Mouse (Mus musculus) adipocyte (in vitro differentiated cells): ENCODE data around the gene Zfp143.
"Not testable (repeated sequence)": the region's sequence is repeated elsewhere in the genome, so short reads cannot be mapped to it uniquely, and the experiment has no call there.

ENCODE experiments used
- DNase-seq: peaks from one replicate; pipeline ENCODE4 v3.0.0-alpha.2; 2016; ENCODE audit warnings: low spot score

Gene Zfp143

GRCm38 (mm10) chr7:110096332-110096731, 35.3 kb downstream of the Zfp143 start:
- DNase-seq: no peak

GRCm38 (mm10) chr7:110097106-110097793, 36.2 kb downstream of the Zfp143 start:
- no peak for DNase-seq

GRCm38 (mm10) chr7:110100854-110101253, 39.8 kb downstream of the Zfp143 start:
- no peak for DNase-seq

- DNase-seq: no peak
Observed at GRCm38 (mm10) chr7:110101266-110101665, 40.2 kb downstream of the Zfp143 start.

- no peak for DNase-seq
Observed at GRCm38 (mm10) chr7:110105041-110105440, 44.0 kb downstream of the Zfp143 start.

GRCm38 (mm10) chr7:110106633-110107032, 45.6 kb downstream of the Zfp143 start:
- DNase-seq: no peak

- DNase-seq: not testable (repeated sequence)
Observed at GRCm38 (mm10) chr7:110108524-110108923, 47.5 kb downstream of the Zfp143 start.

- DNase-seq: peak; percentile 58
Observed at GRCm38 (mm10) chr7:110108967-110109610, 48.1 kb downstream of the Zfp143 start.

- no peak for DNase-seq
Observed at GRCm38 (mm10) chr7:110110061-110110656, 49.1 kb downstream of the Zfp143 start.

- peak; percentile 26 for DNase-seq
Observed at GRCm38 (mm10) chr7:110114699-110115098, 53.7 kb downstream of the Zfp143 start.

- DNase-seq: peak; percentile 74
Observed at GRCm38 (mm10) chr7:110116731-110117291, 55.8 kb downstream of the Zfp143 start.

- DNase-seq: no peak
Observed at GRCm38 (mm10) chr7:110118448-110118847, 57.4 kb downstream of the Zfp143 start.

- DNase-seq: no peak
Observed at GRCm38 (mm10) chr7:110120157-110120784, 59.3 kb downstream of the Zfp143 start.

GRCm38 (mm10) chr7:110121162-110121515, 60.1 kb downstream of the Zfp143 start:
- DNase-seq: no peak

GRCm38 (mm10) chr7:110121516-110122288, 60.7 kb downstream of the Zfp143 start, which contains the start of gene Wee1:
Gene Wee1 (plus strand): TSS chr7:110122046.
- DNase-seq: peak; percentile 94

GRCm38 (mm10) chr7:110122289-110122564, 61.2 kb downstream of the Zfp143 start:
- DNase-seq: no peak

GRCm38 (mm10) chr7:110122565-110123422, 61.8 kb downstream of the Zfp143 start:
- peak; percentile 77 for DNase-seq

GRCm38 (mm10) chr7:110123844-110124555, 63.0 kb downstream of the Zfp143 start:
- no peak for DNase-seq

GRCm38 (mm10) chr7:110128566-110128965, 67.5 kb downstream of the Zfp143 start:
- DNase-seq: no peak

- not testable (repeated sequence) for DNase-seq
Observed at GRCm38 (mm10) chr7:110132272-110132671, 71.3 kb downstream of the Zfp143 start.
